Mouse (Mus musculus): ENCODE data around the gene Syn3. TPM values are rescaled to one million over a fixed set of nuclear protein-coding genes. Genes with fewer than 3 reads are reported as not detected.

Gene Syn3
- polyA plus RNA-seq, 1 experiment from 2014 or later = 5.9 TPM

- no peak overlapping the region for H3K27ac ChIP-seq
- no peaks in the 10 kb centered on the region for H3K9me3 ChIP-seq (replicated peaks; ENCODE audit: low read length)
- 0 out of 2 replicates have a peak, but pooled peaks cover 10% of the 10 kb centered on the region for H3K36me3 ChIP-seq (ENCODE audit: insufficient read depth, low read length)
- ATAC-seq (replicated peaks; ENCODE audit: low FRiP score, low read depth) = no peak
- no peak for DNase-seq (ENCODE audit: low spot score)
- H3K27me3 ChIP-seq (ENCODE audit: insufficient read depth, low read length) = no peaks in the 10 kb centered on the region
- no peak overlapping the region for H3K4me2 ChIP-seq (ENCODE audit: low read length)
- TF ChIP-seq CTCF (IDR thresholded peaks at IDR 0.05; ENCODE audit: low read depth) = no peak
- 84% methylated on average over 8 of the region's 8 CpGs for WGBS
- peaks cover 19% of the 10 kb centered on the region; the same call in 1 of the 2 replicates for H3K4me1 ChIP-seq (replicated peaks; ENCODE audit: insufficient read depth, low read length)
- H3K4me3 ChIP-seq (replicated peaks; ENCODE audit: low read depth, low read length) = no peak overlapping the region
- no peak overlapping the region for H3K9ac ChIP-seq (ENCODE audit: low read depth, low read length)
These were observed 177.5 kb downstream of the Syn3 start for GRCm38 (mm10) chr10:86321194-86321593.

- Histone ChIP-seq H3K4me2 (ENCODE audit: low read length) (no peak overlapping the region), H3K4me1 (replicated peaks; ENCODE audit: insufficient read depth, low read length) (peaks cover 17% of the 10 kb centered on the region; the same call in 1 of the 2 replicates), H3K4me3 (replicated peaks; ENCODE audit: low read depth, low read length) (no peak overlapping the region), H3K36me3 (ENCODE audit: insufficient read depth, low read length) (0 out of 2 replicates have a peak, but pooled peaks cover 12% of the 10 kb centered on the region), H3K9me3 (replicated peaks; ENCODE audit: low read length) (no peaks in the 10 kb centered on the region), H3K27me3 (ENCODE audit: insufficient read depth, low read length) (no peaks in the 10 kb centered on the region), H3K27ac (no peak overlapping the region), H3K9ac (ENCODE audit: low read depth, low read length) (no peak overlapping the region)
- WGBS = 79% methylated on average over 5 of the region's 5 CpGs
- TF ChIP-seq CTCF (IDR thresholded peaks at IDR 0.05; ENCODE audit: low read depth) = no peak
- DNase-seq (ENCODE audit: low spot score) (no peak), ATAC-seq (replicated peaks; ENCODE audit: low FRiP score, low read depth) (no peak)
These were observed 178.5 kb downstream of the Syn3 start for GRCm38 (mm10) chr10:86320204-86320603.

GRCm38 (mm10) chr10:86319526-86319925 lies 179.2 kb downstream of the Syn3 start:
- 52% methylated on average over 3 of the region's 3 CpGs for WGBS
- Histone ChIP-seq H3K9ac (ENCODE audit: low read depth, low read length) (no peak overlapping the region), H3K4me2 (ENCODE audit: low read length) (no peak overlapping the region), H3K36me3 (ENCODE audit: insufficient read depth, low read length) (0 out of 2 replicates have a peak, but pooled peaks cover 14% of the 10 kb centered on the region), H3K4me1 (replicated peaks; ENCODE audit: insufficient read depth, low read length) (peaks cover 18% of the 10 kb centered on the region), H3K27me3 (ENCODE audit: insufficient read depth, low read length) (no peaks in the 10 kb centered on the region), H3K9me3 (replicated peaks; ENCODE audit: low read length) (no peaks in the 10 kb centered on the region), H3K27ac (no peak overlapping the region), H3K4me3 (replicated peaks; ENCODE audit: low read depth, low read length) (no peak overlapping the region)
- DNase-seq (ENCODE audit: low spot score) = no peak
- ATAC-seq (replicated peaks; ENCODE audit: low FRiP score, low read depth) = no peak
- 0 out of 2 replicates have a peak, but pooled peaks have one; percentile 2 for TF ChIP-seq CTCF (IDR thresholded peaks at IDR 0.05; ENCODE audit: low read depth)

- Histone ChIP-seq H3K4me2 (ENCODE audit: low read length) (no peak overlapping the region), H3K27ac (no peak overlapping the region), H3K4me3 (replicated peaks; ENCODE audit: low read depth, low read length) (no peak overlapping the region), H3K9me3 (replicated peaks; ENCODE audit: low read length) (no peaks in the 10 kb centered on the region), H3K36me3 (ENCODE audit: insufficient read depth, low read length) (0 out of 2 replicates have a peak, but pooled peaks cover 13% of the 10 kb centered on the region), H3K9ac (ENCODE audit: low read depth, low read length) (no peak overlapping the region), H3K4me1 (replicated peaks; ENCODE audit: insufficient read depth, low read length) (peaks cover 20% of the 10 kb centered on the region), H3K27me3 (ENCODE audit: insufficient read depth, low read length) (no peaks in the 10 kb centered on the region)
- no peak for ATAC-seq (replicated peaks; ENCODE audit: low FRiP score, low read depth)
- no peak for TF ChIP-seq CTCF (IDR thresholded peaks at IDR 0.05; ENCODE audit: low read depth)
- WGBS = 90% methylated on average over 5 of the region's 5 CpGs
- DNase-seq (ENCODE audit: low spot score) = no peak
These were observed 180.1 kb downstream of the Syn3 start for GRCm38 (mm10) chr10:86318552-86319140.

GRCm38 (mm10) chr10:86317633-86318032 lies 181.1 kb downstream of the Syn3 start:
- Histone ChIP-seq H3K27me3 (ENCODE audit: insufficient read depth, low read length) (no peaks in the 10 kb centered on the region), H3K4me1 (replicated peaks; ENCODE audit: insufficient read depth, low read length) (peaks cover 13% of the 10 kb centered on the region; the same call in 1 of the 2 replicates), H3K9me3 (replicated peaks; ENCODE audit: low read length) (no peaks in the 10 kb centered on the region), H3K27ac (no peak overlapping the region), H3K4me2 (ENCODE audit: low read length) (no peak overlapping the region), H3K9ac (ENCODE audit: low read depth, low read length) (no peak overlapping the region), H3K4me3 (replicated peaks; ENCODE audit: low read depth, low read length) (no peak overlapping the region), H3K36me3 (ENCODE audit: insufficient read depth, low read length) (0 out of 2 replicates have a peak, but pooled peaks cover 12% of the 10 kb centered on the region)
- ATAC-seq (replicated peaks; ENCODE audit: low FRiP score, low read depth) = no peak
- WGBS = 82% methylated on average over 7 of the region's 7 CpGs
- no peak for DNase-seq (ENCODE audit: low spot score)
- TF ChIP-seq CTCF (IDR thresholded peaks at IDR 0.05; ENCODE audit: low read depth) = no peak

GRCm38 (mm10) chr10:86315513-86315912 lies 183.2 kb downstream of the Syn3 start:
- no peaks in the 10 kb centered on the region for H3K27me3 ChIP-seq (ENCODE audit: insufficient read depth, low read length)
- 0 out of 2 replicates have a peak overlapping the region, but pooled peaks have one; percentile 6 for H3K27ac ChIP-seq
- 24% methylated on average over 3 of the region's 3 CpGs for WGBS
- H3K4me2 ChIP-seq (ENCODE audit: low read length) = no peak overlapping the region
- 0 out of 2 replicates have a peak, but pooled peaks cover 7% of the 10 kb centered on the region for H3K36me3 ChIP-seq (ENCODE audit: insufficient read depth, low read length)
- 0 out of 2 replicates have a peak, but pooled peaks have one; percentile 15 for ATAC-seq (replicated peaks; ENCODE audit: low FRiP score, low read depth)
- peaks cover 6% of the 10 kb centered on the region; the same call in 1 of the 2 replicates for H3K4me1 ChIP-seq (replicated peaks; ENCODE audit: insufficient read depth, low read length)
- TF ChIP-seq CTCF (IDR thresholded peaks at IDR 0.05; ENCODE audit: low read depth) = no peak
- DNase-seq (ENCODE audit: low spot score) = no peak
- H3K4me3 ChIP-seq (replicated peaks; ENCODE audit: low read depth, low read length) = no peak overlapping the region
- H3K9me3 ChIP-seq (replicated peaks; ENCODE audit: low read length) = no peaks in the 10 kb centered on the region
- no peak overlapping the region for H3K9ac ChIP-seq (ENCODE audit: low read depth, low read length)

Measured in kidney, postnatal 0 days (tissue).